Mouse (Mus musculus) megakaryocyte-erythroid progenitor cell, adult 5-6 weeks (primary cell): ENCODE data around the gene Egln1. TPM values are rescaled to one million over a fixed set of nuclear protein-coding genes. Genes with fewer than 3 reads are reported as not detected.

Experiments used
- ATAC-seq: replicated peaks from 2 replicates; pipeline ENCODE4 v1.8.0; 2016; ENCODE audit warnings: mild to moderate bottlenecking, inconsistent platforms; ENCODE audit not compliant: severe bottlenecking, poor library complexity, low FRiP score, low TSS enrichment
- total RNA-seq, 2 experiments: library from RNA; stranded (forward) in 1 of 2; stranded (reverse) in 1 of 2; fragments of 200-1000, 215-1000 nt in 1 of 2; fragments of >200 nt in 1 of 2; fragmentation: Nextera tagmentation in 1 of 2; gene quantifications; 2 replicates each; pipeline ENCODE4 v1.2.3; 2014 to 2017

Egln1 gene
- total RNA-seq, 2 experiments from 2014 or later = 11.7 to 16.6 TPM

GRCm38 (mm10) chr8:124866669-124867068 lies 82.5 kb downstream of the Egln1 start:
- peak; percentile 50 for ATAC-seq

- ATAC-seq = no peak
Measured at GRCm38 (mm10) chr8:124863729-124864128, 85.4 kb downstream of the Egln1 start.

GRCm38 (mm10) chr8:124863163-124863677 lies 85.9 kb downstream of the Egln1 start:
- peak; percentile 25; the same call in 1 of the 2 replicates for ATAC-seq

GRCm38 (mm10) chr8:124862321-124863162 lies 86.6 kb downstream of the Egln1 start, which contains the start of the genes Gnpat and 2810004N23Rik:
Gnpat (plus strand) TSS chr8:124863033.
2810004N23Rik (minus strand) TSS chr8:124863120.
- ATAC-seq = peak; percentile 72

- ATAC-seq = no peak
Measured at GRCm38 (mm10) chr8:124860188-124860587, 88.9 kb downstream of the Egln1 start.

GRCm38 (mm10) chr8:124859466-124859865 lies 89.7 kb downstream of the Egln1 start:
- ATAC-seq = 0 out of 2 replicates have a peak, but pooled peaks have one; percentile 44

Other genes starting within 250 kb of the Egln1 start
- gene Ttc13, start 227.3 kb downstream of the Egln1 start, total RNA-seq (2014; fragmentation: Nextera tagmentation) = 64.6 and 73.5 TPM in 2 replicates
- 41.7 and 50.7 TPM in 2 replicates for gene Ttc13, start 227.3 kb downstream of the Egln1 start, total RNA-seq (2017)
- 20.9 and 32.3 TPM in 2 replicates for gene Arv1, start 227.2 kb downstream of the Egln1 start, total RNA-seq (2014; fragmentation: Nextera tagmentation)
- 3.3 and 4.4 TPM in 2 replicates for gene Arv1, start 227.2 kb downstream of the Egln1 start, total RNA-seq (2017)
- not detected in 2 replicates for gene Fam89a, start 197.5 kb downstream of the Egln1 start, total RNA-seq (2014; fragmentation: Nextera tagmentation)
- not detected in 2 replicates for gene Fam89a, start 197.5 kb downstream of the Egln1 start, total RNA-seq (2017)
- not detected in 2 replicates for gene Trim67, start 156.2 kb downstream of the Egln1 start, total RNA-seq (2014; fragmentation: Nextera tagmentation)
- gene Trim67, start 156.2 kb downstream of the Egln1 start, total RNA-seq (2017) = not detected in 2 replicates
- 96.0 and 98.2 TPM in 2 replicates for gene Gnpat, start 86.3 kb downstream of the Egln1 start, total RNA-seq (2014; fragmentation: Nextera tagmentation)
- 51.5 and 55.6 TPM in 2 replicates for gene Gnpat, start 86.3 kb downstream of the Egln1 start, total RNA-seq (2017)
- gene 2810004N23Rik, start 86.2 kb downstream of the Egln1 start, total RNA-seq (2014; fragmentation: Nextera tagmentation) = 55.2 and 62.5 TPM in 2 replicates
- gene 2810004N23Rik, start 86.2 kb downstream of the Egln1 start, total RNA-seq (2017) = 88.0 and 94.9 TPM in 2 replicates
- 10.5 and 12.0 TPM in 2 replicates for gene Exoc8, start 51.6 kb downstream of the Egln1 start, total RNA-seq (2014; fragmentation: Nextera tagmentation)
- gene Exoc8, start 51.6 kb downstream of the Egln1 start, total RNA-seq (2017) = 11.8 and 14.8 TPM in 2 replicates
- 21.6 and 29.3 TPM in 2 replicates for gene Sprtn, start 51.4 kb downstream of the Egln1 start, total RNA-seq (2014; fragmentation: Nextera tagmentation)
- 21.5 and 21.7 TPM in 2 replicates for gene Sprtn, start 51.4 kb downstream of the Egln1 start, total RNA-seq (2017)
- gene Tsnax, start 63.7 kb upstream of the Egln1 start, total RNA-seq (2014; fragmentation: Nextera tagmentation) = 57.8 and 63.6 TPM in 2 replicates
- 73.7 and 83.3 TPM in 2 replicates for gene Tsnax, start 63.7 kb upstream of the Egln1 start, total RNA-seq (2017)
- not detected in 2 replicates for gene Disc1, start 104.9 kb upstream of the Egln1 start, total RNA-seq (2014; fragmentation: Nextera tagmentation)
- gene Disc1, start 104.9 kb upstream of the Egln1 start, total RNA-seq (2017) = 0.69 TPM in 1 of 2 replicates, not detected in the other